Mouse (Mus musculus): ENCODE measurements around the gene Nelfcd.

The Nelfcd gene

GRCm38 (mm10) chr2:174436916-174437696 is 21.5 kb downstream of the Nelfcd start:
- no peak for DNase-seq (ENCODE audit: low spot score in 2 of 2)

GRCm38 (mm10) chr2:174437697-174437982 is 22.0 kb downstream of the Nelfcd start:
- no peak for DNase-seq (ENCODE audit: low spot score in 2 of 2)

- no peak for DNase-seq (ENCODE audit: low spot score in 2 of 2)
These were observed 22.6 kb downstream of the Nelfcd start for GRCm38 (mm10) chr2:174438181-174438580.

- no peak for DNase-seq (ENCODE audit: low spot score in 2 of 2)
These were observed 23.3 kb downstream of the Nelfcd start, which contains the start of gene Ctsz for GRCm38 (mm10) chr2:174438737-174439449. Gene Ctsz, minus strand, starts transcription at chr2:174439039.

GRCm38 (mm10) chr2:174439450-174439838 is 23.8 kb downstream of the Nelfcd start:
- DNase-seq (ENCODE audit: low spot score in 2 of 2) = no peak

- no peak for DNase-seq (ENCODE audit: low spot score in 2 of 2)
These were observed 24.4 kb downstream of the Nelfcd start for GRCm38 (mm10) chr2:174439961-174440360.

GRCm38 (mm10) chr2:174441898-174442297 is 26.3 kb downstream of the Nelfcd start:
- DNase-seq (ENCODE audit: low spot score in 2 of 2) = no peak

- no peak for DNase-seq (ENCODE audit: low spot score in 2 of 2)
These were observed 26.9 kb downstream of the Nelfcd start for GRCm38 (mm10) chr2:174442460-174442859.

- no peak for DNase-seq (ENCODE audit: low spot score in 2 of 2)
These were observed 27.4 kb downstream of the Nelfcd start for GRCm38 (mm10) chr2:174443046-174443445.

GRCm38 (mm10) chr2:174444359-174444758 is 28.8 kb downstream of the Nelfcd start:
- DNase-seq (ENCODE audit: low spot score in 2 of 2) = no peak

- DNase-seq (ENCODE audit: low spot score in 2 of 2) = no peak
These were observed 29.4 kb downstream of the Nelfcd start for GRCm38 (mm10) chr2:174445018-174445417.

GRCm38 (mm10) chr2:174446492-174446891 is 30.9 kb downstream of the Nelfcd start:
- DNase-seq (ENCODE audit: low spot score in 2 of 2) = no peak

GRCm38 (mm10) chr2:174446905-174447304 is 31.3 kb downstream of the Nelfcd start:
- no peak for DNase-seq (ENCODE audit: low spot score in 2 of 2)

GRCm38 (mm10) chr2:174448405-174448804 is 32.8 kb downstream of the Nelfcd start:
- DNase-seq (ENCODE audit: low spot score in 2 of 2) = no peak

GRCm38 (mm10) chr2:174450353-174450752 is 34.7 kb downstream of the Nelfcd start, which contains the start of gene Tubb1:
Gene Tubb1, plus strand, starts transcription at chr2:174450695.
- no peak for DNase-seq (ENCODE audit: low spot score in 2 of 2)

- DNase-seq (ENCODE audit: low spot score in 2 of 2) = no peak
These were observed 38.1 kb downstream of the Nelfcd start for GRCm38 (mm10) chr2:174453681-174454080.

GRCm38 (mm10) chr2:174459365-174459764 is 43.8 kb downstream of the Nelfcd start:
- no peak for DNase-seq (ENCODE audit: low spot score in 2 of 2)

- peak; percentile 13 to 23 for DNase-seq (ENCODE audit: low spot score in 2 of 2)
These were observed 47.8 kb downstream of the Nelfcd start for GRCm38 (mm10) chr2:174463370-174463769.

GRCm38 (mm10) chr2:174463789-174464523 is 48.4 kb downstream of the Nelfcd start, which contains the start of gene Atp5e:
Gene Atp5e, minus strand, starts transcription at chr2:174464105.
- DNase-seq (ENCODE audit: low spot score in 2 of 2) = peak; percentile 93 to 96

GRCm38 (mm10) chr2:174470333-174470732 is 54.7 kb downstream of the Nelfcd start:
- DNase-seq (ENCODE audit: low spot score in 2 of 2) = no peak

GRCm38 (mm10) chr2:174470786-174471405 is 55.3 kb downstream of the Nelfcd start:
- DNase-seq (ENCODE audit: low spot score in 2 of 2) = no peak

- DNase-seq (ENCODE audit: low spot score in 2 of 2) = no peak
These were observed 56.8 kb downstream of the Nelfcd start for GRCm38 (mm10) chr2:174472407-174472806.

Data from frontal cortex, postnatal 14 days (tissue).